Mouse (Mus musculus): ENCODE measurements around the gene Casp4. TPM values are rescaled to one million over a fixed set of nuclear protein-coding genes. Genes with fewer than 3 reads are reported as not detected.
A peak's percentile ranks its signal among the peaks of the same experiment; 100 is the strongest.

The Casp4 gene
- total RNA-seq, 2 experiments from 2014 or later: 0.59 to 1.7 TPM

- no peak for DNase-seq
- H3K4me3 ChIP-seq: no peak overlapping the region
- H3K27ac ChIP-seq: no peak overlapping the region
- no peak for TF ChIP-seq CTCF (IDR thresholded peaks at IDR 0.05)
- intact Hi-C loops (cut with DNase I): no loop called here
Measured at GRCm38 (mm10) chr9:5332441-5332840, 23.8 kb downstream of the Casp4 start.

GRCm38 (mm10) chr9:5333422-5333821 is 24.8 kb downstream of the Casp4 start:
- no peak overlapping the region for H3K4me3 ChIP-seq
- H3K27ac ChIP-seq: no peak overlapping the region
- TF ChIP-seq CTCF (IDR thresholded peaks at IDR 0.05): no peak
- intact Hi-C loops (cut with DNase I): no loop called here
- no peak for DNase-seq

GRCm38 (mm10) chr9:5343092-5343491 is 34.5 kb downstream of the Casp4 start:
- no peak overlapping the region for H3K27ac ChIP-seq
- intact Hi-C loops (cut with DNase I): no loop called here
- DNase-seq: no peak
- TF ChIP-seq CTCF (IDR thresholded peaks at IDR 0.05): no peak
- H3K4me3 ChIP-seq: no peak overlapping the region

DNA sequence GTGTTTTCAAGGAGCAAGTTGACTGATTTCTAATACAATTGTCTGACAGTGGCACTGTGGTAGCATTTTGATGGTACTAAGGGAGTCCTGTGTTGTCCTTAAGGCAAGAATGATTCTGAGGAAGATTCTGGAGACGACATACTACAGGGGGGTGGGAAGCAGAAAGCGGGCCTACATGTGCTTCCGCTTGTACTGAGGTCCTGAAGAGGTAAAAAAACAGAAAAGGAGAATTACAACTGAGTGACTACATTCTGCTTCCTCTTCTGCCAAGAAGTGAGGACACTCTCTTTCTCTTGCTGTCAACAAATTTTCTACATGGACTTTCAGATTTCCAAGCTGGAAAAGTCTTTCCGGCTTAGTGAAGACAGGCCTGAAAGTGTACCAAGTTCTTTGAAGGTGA is 35.5 kb downstream of the Casp4 start:
- intact Hi-C loops (cut with DNase I): no loop called here
- no peak overlapping the region for H3K4me3 ChIP-seq
- TF ChIP-seq CTCF (IDR thresholded peaks at IDR 0.05): no peak
- DNase-seq: no peak
- H3K27ac ChIP-seq: peak overlapping the region; percentile 85

- Histone ChIP-seq H3K4me3 (peak within 1 kb of the TSS; percentile 75), H3K27ac (peak within 1 kb of the TSS; percentile 85)
- DNase-seq: peak; percentile 36
- no peak for TF ChIP-seq CTCF (IDR thresholded peaks at IDR 0.05)
- intact Hi-C loops (cut with DNase I): no loop called here
Measured at GRCm38 (mm10) chr9:5345291-5345898, 36.8 kb downstream of the Casp4 start, which contains the start of gene Casp12. TSS of gene Casp12 (plus strand) at chr9:5345430.

- DNase-seq: no peak
- H3K4me3 ChIP-seq: peak overlapping the region; percentile 75
- no peak for TF ChIP-seq CTCF (IDR thresholded peaks at IDR 0.05)
- H3K27ac ChIP-seq: no peak overlapping the region
- intact Hi-C loops (cut with DNase I): no loop called here
Measured at GRCm38 (mm10) chr9:5347381-5347780, 38.8 kb downstream of the Casp4 start.

GRCm38 (mm10) chr9:5353673-5354072 is 45.0 kb downstream of the Casp4 start:
- intact Hi-C loops (cut with DNase I): no loop called here
- Histone ChIP-seq H3K27ac (no peak overlapping the region), H3K4me3 (no peak overlapping the region)
- no peak for DNase-seq
- TF ChIP-seq CTCF (IDR thresholded peaks at IDR 0.05): no peak

DNA sequence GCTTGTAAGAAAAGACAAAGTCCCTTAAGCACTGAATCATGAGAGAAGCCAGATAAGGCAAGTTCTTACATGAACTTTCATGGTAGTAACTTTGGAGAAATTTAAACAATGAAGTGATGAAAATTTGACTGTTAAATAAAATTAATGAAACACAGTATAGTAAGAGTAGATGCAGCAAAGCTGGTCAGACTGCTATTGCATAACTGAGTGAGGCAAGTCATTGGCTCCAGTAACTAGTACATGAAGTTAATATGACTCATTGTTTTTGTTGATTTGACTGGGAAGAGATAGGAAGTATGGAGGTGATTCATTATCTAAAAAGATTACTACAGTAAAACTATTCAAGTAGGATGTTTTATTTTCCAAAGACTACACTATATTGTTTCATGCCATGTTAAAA is 48.2 kb downstream of the Casp4 start:
- Histone ChIP-seq H3K27ac (no peak overlapping the region), H3K4me3 (no peak overlapping the region)
- intact Hi-C loops (cut with DNase I): no loop called here
- DNase-seq: no peak
- no peak for TF ChIP-seq CTCF (IDR thresholded peaks at IDR 0.05)

Other genes starting within 250 kb of the Casp4 start
- gene Casp1, start 10.3 kb upstream of the Casp4 start, total RNA-seq (2021): under 1 TPM; 0.15 to 0.36 TPM
- 1 to 10 TPM; 9.1 to 9.4 TPM for gene Casp12, start 36.6 kb downstream of the Casp4 start, total RNA-seq (2021)